Mouse (Mus musculus) cerebellum, adult 2 months (tissue): ENCODE measurements around the gene Immp2l.

ENCODE experiments used
- CTCF ChIP-seq: fragments of 200-500 bp; IDR thresholded peaks from 2 replicates; pipeline ENCODE4 v1.5.1; 2011; ENCODE audit warnings: low read depth, mild to moderate bottlenecking, control low read depth, low read length, moderate library complexity, borderline replicate concordance; ENCODE audit not compliant: insufficient read depth
- POLR2A ChIP-seq: fragments of 200-500 bp; IDR thresholded peaks from 2 replicates; pipeline ENCODE4 v1.6.1; 2011; ENCODE audit warnings: low read length, control low read depth, borderline replicate concordance; ENCODE audit not compliant: insufficient read depth

GRCm38 (mm10) chr12:40985791-40986190, 38.1 kb upstream of the Immp2l start:
- TF ChIP-seq CTCF (no peak), POLR2A (no peak)
